Mouse (Mus musculus): ENCODE results near the gene Stk4.

Stk4 gene

GRCm38 (mm10) chr2:164174649-164175395 lies 104.7 kb downstream of the Stk4 start:
- DNase-seq (ENCODE audit: low read depth, low spot score), result no peak

GRCm38 (mm10) chr2:164175850-164176249 lies 105.7 kb downstream of the Stk4 start:
- DNase-seq (ENCODE audit: low read depth, low spot score), result no peak

- DNase-seq (ENCODE audit: low read depth, low spot score), result no peak
Observed at GRCm38 (mm10) chr2:164177831-164178230, 107.7 kb downstream of the Stk4 start.

GRCm38 (mm10) chr2:164180124-164180523 lies 110.0 kb downstream of the Stk4 start:
- no peak for DNase-seq (ENCODE audit: low read depth, low spot score)

- DNase-seq (ENCODE audit: low read depth, low spot score), result no peak
Observed at GRCm38 (mm10) chr2:164180770-164181169, 110.6 kb downstream of the Stk4 start.

- no peak for DNase-seq (ENCODE audit: low read depth, low spot score)
Observed at GRCm38 (mm10) chr2:164182692-164183255, 112.7 kb downstream of the Stk4 start, which contains the start of gene Wfdc5. TSS of gene Wfdc5 (minus strand) at chr2:164182742.

GRCm38 (mm10) chr2:164183340-164183739 lies 113.2 kb downstream of the Stk4 start:
- no peak for DNase-seq (ENCODE audit: low read depth, low spot score)

GRCm38 (mm10) chr2:164184145-164184719 lies 114.1 kb downstream of the Stk4 start:
- no peak for DNase-seq (ENCODE audit: low read depth, low spot score)

- no peak for DNase-seq (ENCODE audit: low read depth, low spot score)
Observed at GRCm38 (mm10) chr2:164188722-164189121, 118.6 kb downstream of the Stk4 start.

- no peak for DNase-seq (ENCODE audit: low read depth, low spot score)
Observed at GRCm38 (mm10) chr2:164190576-164190975, 120.5 kb downstream of the Stk4 start, which contains the start of gene Wfdc12. TSS of gene Wfdc12 (minus strand) at chr2:164190608.

- no peak for DNase-seq (ENCODE audit: low read depth, low spot score)
Observed at GRCm38 (mm10) chr2:164192279-164192678, 122.2 kb downstream of the Stk4 start.

- DNase-seq (ENCODE audit: low read depth, low spot score), result no peak
Observed at GRCm38 (mm10) chr2:164194959-164195630, 125.0 kb downstream of the Stk4 start.

GRCm38 (mm10) chr2:164195971-164196699 lies 126.0 kb downstream of the Stk4 start:
- no peak for DNase-seq (ENCODE audit: low read depth, low spot score)

- DNase-seq (ENCODE audit: low read depth, low spot score), result no peak
Observed at GRCm38 (mm10) chr2:164196700-164196990, 126.5 kb downstream of the Stk4 start.

- no peak for DNase-seq (ENCODE audit: low read depth, low spot score)
Observed at GRCm38 (mm10) chr2:164199626-164200327, 129.7 kb downstream of the Stk4 start, which contains the start of gene Wfdc15a. TSS of gene Wfdc15a (minus strand) at chr2:164200130.
